ENCODE assay signal across 1 mouse cellular context in the genomic region with DNA sequence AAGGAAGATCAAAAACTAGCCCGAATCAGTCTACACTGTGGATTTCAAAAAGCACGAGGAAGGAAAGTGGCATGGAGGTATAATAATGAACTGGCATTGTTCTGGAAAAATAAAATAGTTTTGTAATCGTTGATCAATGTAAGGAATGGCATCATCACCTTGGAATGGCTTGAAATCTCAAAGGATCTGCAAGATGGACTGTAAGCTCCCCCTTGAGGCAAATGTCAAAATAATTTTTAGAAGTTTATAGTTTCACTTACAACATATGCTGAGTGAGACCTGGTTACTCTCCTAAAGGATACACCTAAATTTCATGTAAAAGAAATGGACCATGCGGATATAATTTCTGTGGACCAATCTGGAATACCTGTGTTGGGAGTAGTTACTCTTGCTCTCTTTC.
TF ChIP-seq lines count a peak whose summit lies in the region.

No protein-coding gene starts in this region.

TF ChIP-seq in myocyte, 11 proteins besides CTCF, POLR2A, EP300 and RAD21:
- no peak for TF ChIP-seq MYOG (IDR thresholded peaks at IDR 0.05; ENCODE audit: control insufficient read depth in 1 of 3, insufficient read depth in 1 of 3, insufficient read length in 2 of 3, low read depth in 2 of 3)
- TF ChIP-seq SRF (IDR thresholded peaks at IDR 0.05; ENCODE audit: control insufficient read depth, insufficient read length, low read depth), result no peak
- TF ChIP-seq TCF3 (IDR thresholded peaks at IDR 0.05; ENCODE audit: insufficient read length, low read depth), result no peak
- TF ChIP-seq POLR2AphosphoS2 (IDR thresholded peaks at IDR 0.05; ENCODE audit: insufficient read length, low read depth), result no peak
- TF ChIP-seq MAX (IDR thresholded peaks at IDR 0.05; ENCODE audit: low read depth), result no peak
- TF ChIP-seq CEBPB (IDR thresholded peaks at IDR 0.05; ENCODE audit: insufficient read depth, poor library complexity, severe bottlenecking), result no peak
- TF ChIP-seq TCF12 (IDR thresholded peaks at IDR 0.05; ENCODE audit: insufficient read depth, poor library complexity, severe bottlenecking), result no peak
- no peak for TF ChIP-seq USF1 (IDR thresholded peaks at IDR 0.05; ENCODE audit: low read depth)
- TF ChIP-seq MYOD1 (IDR thresholded peaks at IDR 0.05; ENCODE audit: control insufficient read depth in 1 of 3, insufficient read length in 2 of 3, low read depth in 2 of 3), result no peak
- TF ChIP-seq E2F4 (IDR thresholded peaks at IDR 0.05; ENCODE audit: insufficient read depth), result no peak
- TF ChIP-seq REST (IDR thresholded peaks at IDR 0.05; ENCODE audit: insufficient read depth, insufficient read length), result no peak
